Mouse (Mus musculus): ENCODE results near the gene Osbpl9. TPM values are rescaled to one million over a fixed set of nuclear protein-coding genes. Genes with fewer than 3 reads are reported as not detected.

Osbpl9 gene
- polyA plus RNA-seq, 1 experiment from 2014 or later, result 60.0 TPM

DNA sequence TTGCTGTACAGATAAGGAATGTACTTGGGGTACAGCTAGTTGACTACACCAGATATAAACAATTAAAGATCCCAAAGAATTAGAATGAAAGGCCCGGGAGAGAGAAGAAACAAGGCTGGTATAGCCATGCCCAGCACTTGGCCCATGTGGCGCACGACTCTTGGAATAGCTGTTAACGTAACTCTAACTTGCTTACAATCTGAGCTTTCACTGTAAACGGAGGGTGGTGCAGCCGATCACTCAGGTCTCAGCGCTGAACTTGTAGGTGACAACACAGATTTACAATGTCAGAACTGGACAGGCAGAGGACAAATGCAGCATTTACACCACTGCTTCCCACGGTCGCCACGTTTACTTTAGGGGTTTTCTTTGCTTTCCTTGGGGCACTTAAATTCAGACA lies 10.5 kb downstream of the Osbpl9 start:
- H3K36me3 ChIP-seq (ENCODE audit: insufficient read depth), result no peaks in the 10 kb centered on the region
- no peak overlapping the region for H3K27ac ChIP-seq (ENCODE audit: low read depth)
- WGBS, result 45% methylated on average over 10 of the region's 10 CpGs

DNA sequence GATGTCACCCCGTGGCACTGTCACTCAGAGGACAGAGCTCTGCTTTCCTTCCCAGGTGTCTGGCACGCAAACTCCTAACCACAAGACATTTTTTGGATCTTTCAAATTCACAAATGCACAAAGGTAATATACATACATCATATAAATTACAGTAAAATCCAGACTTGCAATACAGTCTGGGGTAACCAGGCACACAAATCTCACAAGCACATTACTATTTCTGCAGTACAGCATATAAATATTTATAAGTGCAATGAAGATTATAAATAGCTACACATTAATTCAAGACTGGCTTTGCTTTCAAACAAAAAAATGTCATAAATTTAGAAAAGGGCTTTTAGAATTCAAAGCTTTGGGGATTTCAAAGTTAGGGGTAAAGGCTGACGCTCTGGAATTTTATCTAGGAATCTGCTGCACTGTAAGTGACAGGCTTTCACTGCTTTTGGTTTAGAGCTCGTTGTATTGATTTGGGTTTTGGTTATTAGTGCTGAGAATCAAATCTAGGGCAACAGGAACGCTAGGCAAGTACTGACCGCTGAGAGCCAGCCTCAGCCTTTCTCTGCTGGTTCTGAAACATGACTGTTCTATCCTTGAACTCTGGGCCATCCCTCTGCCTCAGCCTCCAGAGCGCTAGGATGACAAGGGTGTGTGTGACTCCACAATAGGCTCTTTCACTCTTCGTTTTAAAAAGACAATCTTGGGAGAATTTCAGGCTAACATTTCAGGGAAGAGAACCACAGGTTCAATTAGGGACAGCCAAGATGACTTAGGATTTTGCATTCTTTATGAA lies 16.3 kb downstream of the Osbpl9 start:
- H3K27me3 ChIP-seq (ENCODE audit: insufficient read depth, low read length), result no peaks in the 10 kb centered on the region
- H3K9ac ChIP-seq, result no peak overlapping the region
- ATAC-seq (ENCODE audit: insufficient read depth) (no peak), DNase-seq (no peak)
- TF ChIP-seq CTCF (IDR thresholded peaks at IDR 0.05; ENCODE audit: low read depth), result no peak
- no peaks in the 10 kb centered on the region for H3K36me3 ChIP-seq (ENCODE audit: insufficient read depth)
- 70% methylated on average over 8 of the region's 8 CpGs for WGBS
- no peaks in the 10 kb centered on the region for H3K9me3 ChIP-seq (ENCODE audit: low read depth, low read length)
- no peak overlapping the region for H3K4me3 ChIP-seq (ENCODE audit: low read depth, low read length)
- H3K27ac ChIP-seq (ENCODE audit: low read depth), result no peak overlapping the region
- H3K4me1 ChIP-seq (ENCODE audit: insufficient read depth), result no peaks in the 10 kb centered on the region
- H3K4me2 ChIP-seq, result no peak overlapping the region

More for the DNA sequence above, 10.5 kb downstream of the Osbpl9 start:
- H3K27me3 ChIP-seq (ENCODE audit: insufficient read depth, low read length), result no peaks in the 10 kb centered on the region
- H3K4me2 ChIP-seq, result no peak overlapping the region
- H3K4me3 ChIP-seq (ENCODE audit: low read depth, low read length), result no peak overlapping the region
- DNase-seq (no peak), ATAC-seq (ENCODE audit: insufficient read depth) (no peak)
- no peaks in the 10 kb centered on the region for H3K4me1 ChIP-seq (ENCODE audit: insufficient read depth)
- TF ChIP-seq CTCF (IDR thresholded peaks at IDR 0.05; ENCODE audit: low read depth), result no peak
- H3K9ac ChIP-seq, result no peak overlapping the region
- no peaks in the 10 kb centered on the region for H3K9me3 ChIP-seq (ENCODE audit: low read depth, low read length)

DNA sequence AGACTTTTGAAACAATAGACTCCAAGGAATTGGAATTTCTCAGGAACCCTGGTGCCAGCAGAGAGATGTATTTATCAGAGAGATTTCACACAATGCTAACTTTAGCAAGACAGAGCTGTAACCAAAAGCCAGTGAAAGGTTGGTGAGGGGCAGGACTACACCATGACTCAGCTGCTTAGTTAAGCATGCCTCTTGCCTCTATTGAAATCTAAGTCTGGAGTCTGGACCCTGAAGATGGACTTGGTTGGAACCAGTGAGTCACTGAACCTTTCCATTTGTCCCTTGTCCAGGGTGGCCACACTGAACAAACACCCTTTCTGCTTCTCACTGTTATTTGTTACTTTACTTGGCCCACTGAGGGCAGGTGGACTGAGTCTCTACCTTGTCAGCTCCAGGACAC lies 26.4 kb downstream of the Osbpl9 start:
- ATAC-seq (ENCODE audit: insufficient read depth), result no peak
- no peak overlapping the region for H3K4me2 ChIP-seq
- DNase-seq, result no peak
- no peak overlapping the region for H3K27ac ChIP-seq (ENCODE audit: low read depth)
- no peaks in the 10 kb centered on the region for H3K9me3 ChIP-seq (ENCODE audit: low read depth, low read length)
- H3K36me3 ChIP-seq (ENCODE audit: insufficient read depth), result no peaks in the 10 kb centered on the region
- no peaks in the 10 kb centered on the region for H3K4me1 ChIP-seq (ENCODE audit: insufficient read depth)
- no peak for TF ChIP-seq CTCF (IDR thresholded peaks at IDR 0.05; ENCODE audit: low read depth)
- no peak overlapping the region for H3K9ac ChIP-seq
- no peak overlapping the region for H3K4me3 ChIP-seq (ENCODE audit: low read depth, low read length)
- no peaks in the 10 kb centered on the region for H3K27me3 ChIP-seq (ENCODE audit: insufficient read depth, low read length)

DNA sequence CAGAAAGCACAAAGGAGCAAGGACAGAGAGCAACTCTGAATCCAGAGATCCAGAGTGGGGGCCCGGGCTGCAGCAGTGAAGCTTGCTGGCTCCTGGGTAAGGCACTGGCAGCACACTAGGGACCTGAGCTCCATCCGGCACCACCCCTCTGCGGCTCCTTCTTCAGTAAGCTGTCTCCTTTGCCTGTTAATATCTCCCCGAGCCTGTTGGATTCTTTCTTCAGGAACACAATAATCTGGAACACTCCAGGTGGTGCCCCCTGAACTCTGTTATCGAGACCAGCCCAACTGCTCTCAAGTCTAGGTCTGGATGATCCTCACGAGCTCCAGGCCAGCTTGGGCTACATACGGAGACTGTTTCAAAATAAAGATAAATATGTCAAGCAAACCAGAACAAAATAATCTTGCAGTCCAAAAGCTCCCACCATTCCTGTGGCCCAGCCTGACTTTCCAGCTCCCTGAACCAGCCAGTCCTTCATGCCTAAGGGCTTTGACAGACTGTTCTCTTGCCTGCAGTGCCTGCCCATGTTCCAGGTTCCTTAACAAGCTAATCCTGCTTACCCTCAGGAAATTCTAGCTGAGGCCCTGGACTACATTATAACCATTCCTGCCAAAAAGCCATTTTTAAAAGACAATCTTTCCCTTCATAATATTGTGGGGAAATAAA lies 28.2 kb downstream of the Osbpl9 start:
- Histone ChIP-seq H3K4me2 (no peak overlapping the region), H3K36me3 (ENCODE audit: insufficient read depth) (no peaks in the 10 kb centered on the region), H3K4me3 (ENCODE audit: low read depth, low read length) (no peak overlapping the region), H3K9me3 (ENCODE audit: low read depth, low read length) (no peaks in the 10 kb centered on the region), H3K9ac (no peak overlapping the region; the same call in 1 of the 2 replicates), H3K27ac (ENCODE audit: low read depth) (no peak overlapping the region), H3K27me3 (ENCODE audit: insufficient read depth, low read length) (no peaks in the 10 kb centered on the region), H3K4me1 (ENCODE audit: insufficient read depth) (no peaks in the 10 kb centered on the region)
- DNase-seq (no peak), ATAC-seq (ENCODE audit: insufficient read depth) (no peak)
- TF ChIP-seq CTCF (IDR thresholded peaks at IDR 0.05; ENCODE audit: low read depth), result no peak
- 45% methylated on average over 7 of the region's 7 CpGs for WGBS

DNA sequence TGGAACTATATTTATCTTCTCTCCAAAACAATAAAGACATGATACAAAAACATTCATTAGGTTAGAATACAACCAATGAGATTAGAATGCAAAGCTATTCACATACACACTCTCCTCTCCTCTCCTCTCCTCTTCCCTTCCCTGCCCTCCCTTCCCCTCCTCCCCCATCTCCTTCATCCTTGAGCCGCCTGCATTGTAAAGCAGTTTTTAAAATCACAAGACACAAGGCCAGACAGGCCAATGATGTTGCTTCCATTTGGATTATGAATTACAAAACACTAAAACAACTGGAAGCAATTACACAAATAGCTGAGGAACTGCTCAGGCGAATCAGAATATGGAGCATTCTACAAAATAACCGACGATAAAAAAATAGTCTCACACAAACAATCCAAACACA lies 28.7 kb downstream of the Osbpl9 start:
- DNase-seq (no peak), ATAC-seq (ENCODE audit: insufficient read depth) (no peak)
- 61% methylated on average over 4 of the region's 4 CpGs for WGBS
- Histone ChIP-seq H3K4me1 (ENCODE audit: insufficient read depth) (no peaks in the 10 kb centered on the region), H3K36me3 (ENCODE audit: insufficient read depth) (no peaks in the 10 kb centered on the region), H3K4me3 (ENCODE audit: low read depth, low read length) (no peak overlapping the region), H3K9ac (no peak overlapping the region; the same call in 1 of the 2 replicates), H3K27ac (ENCODE audit: low read depth) (no peak overlapping the region), H3K9me3 (ENCODE audit: low read depth, low read length) (no peaks in the 10 kb centered on the region), H3K4me2 (no peak overlapping the region), H3K27me3 (ENCODE audit: insufficient read depth, low read length) (no peaks in the 10 kb centered on the region)
- TF ChIP-seq CTCF (IDR thresholded peaks at IDR 0.05; ENCODE audit: low read depth), result no peak

DNA sequence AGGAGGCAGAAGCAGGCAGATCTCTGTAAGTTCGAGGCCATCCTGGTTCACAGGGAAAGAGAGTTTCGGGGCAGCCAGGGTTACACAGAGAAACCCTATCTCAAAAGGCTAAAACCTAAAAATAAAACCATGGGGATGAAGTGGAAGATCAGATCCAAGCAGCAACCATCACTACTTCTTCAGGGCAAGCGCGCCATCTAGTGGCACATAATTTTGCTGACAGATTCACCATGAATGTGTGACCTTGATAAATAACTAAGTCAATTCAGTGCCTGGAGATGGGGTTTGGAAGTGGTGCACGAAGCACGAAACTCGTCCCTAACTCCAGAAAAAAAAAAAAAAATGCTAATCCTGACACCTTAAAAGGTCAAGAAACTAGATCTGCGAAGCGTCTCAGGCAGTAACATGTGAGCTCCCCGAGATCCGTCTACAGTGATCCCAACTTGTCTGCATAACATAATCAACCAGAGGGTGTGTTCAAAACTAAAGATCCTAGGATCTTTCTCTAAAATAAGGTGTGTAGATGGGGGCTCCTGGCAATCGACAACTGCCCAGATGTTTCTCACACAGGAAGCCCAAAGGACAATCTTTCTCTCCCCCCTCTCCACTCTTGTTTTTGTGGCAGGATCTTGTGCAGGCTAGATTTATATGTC lies 36.4 kb downstream of the Osbpl9 start:
- no peaks in the 10 kb centered on the region for H3K9me3 ChIP-seq (ENCODE audit: low read depth, low read length)
- no peaks in the 10 kb centered on the region for H3K27me3 ChIP-seq (ENCODE audit: insufficient read depth, low read length)
- no peak overlapping the region for H3K4me3 ChIP-seq (ENCODE audit: low read depth, low read length)
- H3K4me1 ChIP-seq (ENCODE audit: insufficient read depth), result no peaks in the 10 kb centered on the region
- no peak overlapping the region for H3K9ac ChIP-seq
- no peak overlapping the region for H3K27ac ChIP-seq (ENCODE audit: low read depth)
- H3K36me3 ChIP-seq (ENCODE audit: insufficient read depth), result no peaks in the 10 kb centered on the region; the same call in 1 of the 2 replicates
- DNase-seq (peak; percentile 95), ATAC-seq (ENCODE audit: insufficient read depth) (0 out of 2 replicates have a peak, but pooled peaks have one; percentile 41)
- H3K4me2 ChIP-seq, result no peak overlapping the region
- TF ChIP-seq CTCF (IDR thresholded peaks at IDR 0.05; ENCODE audit: low read depth), result peak; percentile 87
- 29% methylated on average over 12 of the region's 12 CpGs for WGBS
